Mouse (Mus musculus) forebrain, embryonic 15.5 days (tissue): Measurements from ENCODE around the gene Rpl11. TPM values are rescaled to one million over a fixed set of nuclear protein-coding genes. Genes with fewer than 3 reads are reported as not detected.
A peak's percentile ranks its signal among the peaks of the same experiment; 100 is the strongest.

Experiments used
- ATAC-seq: fragments of 200-750 bp; cut with Nextera tagmentation; replicated peaks from 2 replicates; pipeline ENCODE4 v1.8.0; 2017; ENCODE audit warnings: mild to moderate bottlenecking, moderate TSS enrichment, moderate library complexity
- H3K27ac ChIP-seq: fragments of 300-500 bp; sonication (generic); replicated peaks from 2 replicates; pipeline ENCODE4 v1.5.1; 2015; ENCODE audit warnings: mild to moderate bottlenecking, inconsistent platforms
- H3K27me3 ChIP-seq: fragments of 300-500 bp; sonication (generic); 2 replicates; pipeline ENCODE4 v1.6.1; 2015; ENCODE audit warnings: inconsistent platforms
- H3K36me3 ChIP-seq: fragments of 300-500 bp; sonication (generic); 2 replicates; pipeline ENCODE4 v1.6.1; 2015; ENCODE audit warnings: mild to moderate bottlenecking, inconsistent platforms
- H3K4me1 ChIP-seq: fragments of 300-500 bp; sonication (generic); 2 replicates; pipeline ENCODE4 v1.6.1; 2015; ENCODE audit warnings: inconsistent platforms
- H3K4me2 ChIP-seq: fragments of 300-500 bp; sonication (generic); replicated peaks from 2 replicates; pipeline ENCODE4 v1.6.1; 2015; ENCODE audit warnings: mild to moderate bottlenecking, inconsistent platforms
- H3K4me3 ChIP-seq: fragments of 300-500 bp; sonication (generic); 2 replicates; pipeline ENCODE4 v1.5.1; 2015; ENCODE audit warnings: mild to moderate bottlenecking, inconsistent platforms
- H3K9ac ChIP-seq: fragments of 300-500 bp; sonication (generic); replicated peaks from 2 replicates; pipeline ENCODE4 v1.6.1; 2015; ENCODE audit warnings: mild to moderate bottlenecking, inconsistent platforms
- H3K9me3 ChIP-seq: fragments of 300-500 bp; sonication (generic); 2 replicates; pipeline ENCODE4 v1.6.1; 2016; ENCODE audit warnings: inconsistent platforms
- WGBS: fragments of 180-500 bp; shearing (Covaris S2); methylation state at CpG from one replicate; pipeline ENCODE4 v1.1.7; 2015; ENCODE audit warnings: mixed read lengths; 5-methylcytosine and 5-hydroxymethylcytosine counted together
- polyA plus RNA-seq: library from polyadenylated mRNA; unstranded; fragments of >200 nt; fragmentation: Nextera tagmentation; extraction: Ambion mirVana; gene quantifications from 2 replicates; pipeline ENCODE4 v1.2.1, GENCODE M21; 2015

Rpl11 gene
- polyA plus RNA-seq, 1 experiment from 2014 or later: 302 TPM

DNA sequence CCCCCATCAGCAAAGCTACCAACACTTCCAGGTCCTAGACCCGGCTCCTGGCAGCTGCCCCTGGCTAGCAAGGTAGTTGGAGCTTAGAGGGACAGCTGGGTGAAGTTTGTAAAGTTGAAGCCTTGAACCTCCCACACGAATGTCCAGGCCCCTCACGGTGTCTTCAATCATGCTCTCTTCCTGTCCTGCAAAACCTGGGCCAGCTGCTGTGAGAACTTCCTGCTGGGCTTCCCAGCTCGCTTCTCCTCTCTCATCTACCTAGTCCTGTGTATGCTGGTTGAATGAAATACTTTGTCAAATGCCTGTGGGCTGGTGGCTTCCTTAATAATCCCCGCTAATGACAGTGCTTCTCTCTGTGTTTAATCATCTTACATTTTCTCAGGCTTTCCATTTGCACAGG, 35.1 kb upstream of the Rpl11 start:
- no peaks in the 10 kb centered on the region for H3K36me3 ChIP-seq
- no peak for ATAC-seq
- no peak overlapping the region for H3K27ac ChIP-seq
- no peak overlapping the region for H3K9ac ChIP-seq
- H3K4me2 ChIP-seq: no peak overlapping the region
- H3K9me3 ChIP-seq: no peaks in the 10 kb centered on the region
- H3K4me3 ChIP-seq: no peak overlapping the region
- no peaks in the 10 kb centered on the region for H3K4me1 ChIP-seq
- no peaks in the 10 kb centered on the region for H3K27me3 ChIP-seq
- 81% methylated on average over 5 of the region's 5 CpGs for WGBS

DNA sequence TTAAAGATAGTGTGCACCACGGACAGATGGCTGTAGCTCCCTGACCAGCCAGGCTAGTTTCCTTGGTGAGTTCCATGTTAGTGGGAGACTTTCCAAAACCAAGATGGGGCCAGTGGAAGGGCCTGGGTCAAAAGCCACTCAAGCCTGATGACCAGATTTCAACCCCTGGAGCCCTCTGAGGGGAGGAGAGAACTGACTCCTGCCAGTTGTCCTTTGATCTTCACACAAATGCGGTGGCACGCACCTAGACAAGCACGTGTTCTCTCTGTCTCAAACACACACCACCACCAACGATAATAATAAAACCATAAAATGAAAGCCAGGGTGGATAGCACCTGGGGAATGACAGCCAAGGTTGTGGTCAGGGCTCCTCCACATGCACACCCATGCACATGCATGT, 34.0 kb upstream of the Rpl11 start:
- no peak overlapping the region for H3K27ac ChIP-seq
- H3K27me3 ChIP-seq: 0 out of 2 replicates have a peak, but pooled peaks cover under 1% of the 10 kb centered on the region
- WGBS: 96% methylated on average over 5 of the region's 5 CpGs
- no peak overlapping the region for H3K4me2 ChIP-seq
- no peaks in the 10 kb centered on the region for H3K9me3 ChIP-seq
- no peak for ATAC-seq
- H3K36me3 ChIP-seq: no peaks in the 10 kb centered on the region
- H3K4me3 ChIP-seq: no peak overlapping the region
- H3K9ac ChIP-seq: no peak overlapping the region
- no peaks in the 10 kb centered on the region for H3K4me1 ChIP-seq

DNA sequence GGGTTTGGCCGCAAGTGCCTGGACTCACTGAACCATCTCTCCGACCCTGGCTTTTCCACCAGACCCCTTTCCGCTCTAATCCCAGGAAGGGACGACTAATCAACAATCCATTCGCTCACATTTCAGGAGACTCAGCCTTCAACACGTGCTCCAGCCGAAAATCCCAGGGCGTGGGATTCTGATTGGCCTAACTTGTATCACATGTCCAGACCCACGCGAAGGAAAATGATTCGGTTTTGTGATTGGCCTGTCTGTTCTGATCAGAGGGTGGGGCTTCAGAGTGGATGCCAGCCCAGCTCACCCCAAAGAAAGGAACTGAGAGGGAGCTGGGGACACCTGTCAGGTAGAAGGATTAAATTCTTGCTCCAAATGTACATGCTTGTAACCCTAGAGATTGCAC, 31.6 kb upstream of the Rpl11 start:
- Histone ChIP-seq H3K4me3 (no peak overlapping the region), H3K9ac (no peak overlapping the region), H3K36me3 (no peaks in the 10 kb centered on the region), H3K27me3 (peaks cover 18% of the 10 kb centered on the region), H3K27ac (no peak overlapping the region), H3K4me2 (no peak overlapping the region), H3K4me1 (peaks cover 7% of the 10 kb centered on the region), H3K9me3 (no peaks in the 10 kb centered on the region)
- ATAC-seq: no peak
- 93% methylated on average over 11 of the region's 11 CpGs for WGBS

DNA sequence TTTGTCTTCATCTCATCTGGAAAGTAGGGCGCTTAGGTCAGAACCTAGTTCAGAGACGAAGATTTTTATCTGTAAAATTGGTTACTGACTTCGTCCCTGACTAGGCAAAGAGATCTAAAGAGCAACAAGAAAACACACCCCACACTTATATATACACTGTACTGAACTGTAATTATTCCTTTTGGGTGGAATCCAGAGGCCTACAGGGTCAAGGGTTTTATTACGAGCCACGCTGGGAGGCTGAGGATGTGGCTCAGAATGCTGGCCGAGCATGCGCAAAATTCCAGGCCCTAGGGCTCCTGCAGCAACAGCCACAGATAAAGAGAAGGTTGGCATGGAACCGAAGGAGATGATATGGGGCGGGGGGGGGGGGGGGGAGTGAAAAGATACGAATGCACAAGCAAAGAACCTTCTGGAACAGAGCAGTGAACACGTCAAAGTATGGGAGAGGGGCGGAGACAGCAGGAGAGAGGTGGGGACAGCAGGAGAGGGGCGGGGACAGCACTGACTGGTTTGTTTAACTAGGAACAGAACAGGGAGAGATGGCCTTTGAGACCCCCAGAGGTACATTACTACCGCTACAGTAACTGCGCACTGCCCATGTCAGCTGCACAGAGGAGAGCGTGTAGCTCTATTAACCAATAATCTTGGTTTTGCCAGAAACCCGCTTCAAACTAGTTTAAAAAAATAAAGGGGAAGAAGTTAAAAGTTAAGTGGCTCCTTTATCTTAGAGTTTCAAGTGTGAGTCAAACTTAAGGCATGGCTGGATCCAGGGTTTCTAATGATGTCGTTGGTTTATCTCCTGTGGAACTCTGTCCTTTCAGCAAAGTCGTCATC, 30.3 kb upstream of the Rpl11 start:
- no peaks in the 10 kb centered on the region for H3K36me3 ChIP-seq
- H3K4me3 ChIP-seq: no peak overlapping the region
- WGBS: 81% methylated on average over 19 of the region's 19 CpGs
- no peak overlapping the region for H3K9ac ChIP-seq
- H3K4me2 ChIP-seq: no peak overlapping the region
- H3K27ac ChIP-seq: no peak overlapping the region
- peaks cover 18% of the 10 kb centered on the region for H3K27me3 ChIP-seq
- ATAC-seq: no peak
- no peaks in the 10 kb centered on the region for H3K9me3 ChIP-seq
- peaks cover 7% of the 10 kb centered on the region for H3K4me1 ChIP-seq

DNA sequence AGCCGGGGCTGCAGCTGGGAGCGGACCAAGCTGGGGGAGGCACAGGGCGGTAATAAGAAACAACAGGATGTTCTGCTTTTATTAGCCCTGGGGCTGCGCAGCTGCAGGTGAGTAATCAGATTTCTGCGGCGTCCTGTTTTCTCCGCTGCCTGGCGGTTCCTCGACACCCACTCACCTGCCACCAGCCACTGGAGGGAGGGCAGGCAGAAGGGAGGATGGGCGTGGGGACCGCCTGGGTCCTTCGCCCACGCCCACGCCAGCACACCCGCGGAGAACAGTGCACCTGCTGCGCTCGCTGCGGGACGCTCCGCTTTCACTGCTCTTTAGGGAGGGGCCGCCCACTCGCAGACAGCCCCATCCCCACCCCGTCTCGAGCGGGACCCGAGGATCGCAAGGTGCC, 28.5 kb upstream of the Rpl11 start:
- no peak for ATAC-seq
- H3K4me3 ChIP-seq: peak overlapping the region; percentile 27
- 7% methylated on average over 28 of the region's 28 CpGs for WGBS
- no peaks in the 10 kb centered on the region for H3K9me3 ChIP-seq
- no peak overlapping the region for H3K27ac ChIP-seq
- peaks cover 18% of the 10 kb centered on the region for H3K27me3 ChIP-seq
- H3K36me3 ChIP-seq: no peaks in the 10 kb centered on the region
- peaks cover 7% of the 10 kb centered on the region for H3K4me1 ChIP-seq
- 0 out of 2 replicates have a peak overlapping the region, but pooled peaks have one; percentile 9 for H3K9ac ChIP-seq
- peak overlapping the region; percentile 43 for H3K4me2 ChIP-seq

DNA sequence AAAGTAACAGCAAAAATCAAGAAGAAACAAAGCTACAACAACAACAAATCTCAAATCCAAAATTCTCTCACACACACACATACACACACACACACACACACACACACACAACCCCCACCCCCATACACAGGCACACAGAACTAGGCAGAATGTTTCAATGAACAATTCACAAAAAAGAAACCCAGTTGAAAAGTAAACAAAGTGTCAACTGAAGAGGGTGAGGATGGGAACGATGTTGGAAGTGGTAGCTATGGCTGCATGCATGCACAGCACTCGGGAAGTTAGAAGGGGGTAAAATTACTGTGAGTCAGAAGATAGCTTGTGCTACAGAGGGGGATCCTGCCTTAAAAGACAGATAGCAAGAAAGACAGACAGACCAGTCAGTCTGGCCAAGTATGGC, 25.4 kb upstream of the Rpl11 start:
- no peak overlapping the region for H3K4me3 ChIP-seq
- H3K4me1 ChIP-seq: peaks cover 7% of the 10 kb centered on the region
- H3K27ac ChIP-seq: no peak overlapping the region
- H3K9me3 ChIP-seq: no peaks in the 10 kb centered on the region
- no peak for ATAC-seq
- H3K9ac ChIP-seq: no peak overlapping the region
- WGBS: 68% methylated on average over 2 of the region's 2 CpGs
- peaks cover 18% of the 10 kb centered on the region for H3K27me3 ChIP-seq
- H3K4me2 ChIP-seq: no peak overlapping the region
- H3K36me3 ChIP-seq: no peaks in the 10 kb centered on the region

DNA sequence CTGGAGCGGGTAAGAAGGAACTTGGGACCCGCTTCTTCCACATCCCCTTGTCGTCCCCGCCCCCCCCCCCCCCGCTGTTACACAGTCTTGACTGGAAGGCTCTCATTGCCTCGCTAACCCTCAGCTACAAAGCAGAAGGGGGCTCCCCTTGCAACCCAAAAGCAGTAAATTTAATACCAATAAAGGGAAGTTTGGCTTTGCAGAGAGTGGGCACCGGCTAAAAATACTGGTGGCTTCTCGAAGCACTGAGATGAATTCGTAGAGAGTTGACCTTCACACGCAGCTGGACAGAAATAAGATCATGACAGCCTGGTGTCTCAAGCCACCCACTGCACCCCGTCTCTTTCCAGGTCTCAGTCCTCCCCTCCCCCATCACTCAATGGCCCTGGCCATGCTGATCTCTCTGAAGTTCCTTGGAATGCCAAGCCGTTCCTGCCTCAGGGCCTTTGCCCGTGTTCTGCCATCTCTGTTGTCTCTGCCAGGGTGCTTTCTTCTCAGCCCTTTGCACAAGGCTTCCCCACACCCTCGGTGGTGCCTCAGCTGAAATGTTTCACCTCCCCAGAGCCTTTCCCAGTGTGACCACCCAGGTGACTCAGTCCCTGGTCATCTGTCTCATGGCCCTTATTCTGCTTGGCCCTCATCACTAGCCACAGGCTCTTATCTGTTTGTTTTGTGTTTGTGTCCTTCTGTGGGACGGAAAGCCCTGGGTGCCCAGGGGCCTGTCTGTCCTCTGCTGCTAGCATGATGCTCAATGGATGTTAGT, 23.7 kb upstream of the Rpl11 start:
- peaks cover 7% of the 10 kb centered on the region for H3K4me1 ChIP-seq
- H3K9ac ChIP-seq: no peak overlapping the region
- no peaks in the 10 kb centered on the region for H3K36me3 ChIP-seq
- H3K4me3 ChIP-seq: no peak overlapping the region
- no peak overlapping the region for H3K4me2 ChIP-seq
- no peak for ATAC-seq
- no peaks in the 10 kb centered on the region for H3K9me3 ChIP-seq
- 73% methylated on average over 15 of the region's 15 CpGs for WGBS
- peaks cover 15% of the 10 kb centered on the region for H3K27me3 ChIP-seq
- no peak overlapping the region for H3K27ac ChIP-seq

DNA sequence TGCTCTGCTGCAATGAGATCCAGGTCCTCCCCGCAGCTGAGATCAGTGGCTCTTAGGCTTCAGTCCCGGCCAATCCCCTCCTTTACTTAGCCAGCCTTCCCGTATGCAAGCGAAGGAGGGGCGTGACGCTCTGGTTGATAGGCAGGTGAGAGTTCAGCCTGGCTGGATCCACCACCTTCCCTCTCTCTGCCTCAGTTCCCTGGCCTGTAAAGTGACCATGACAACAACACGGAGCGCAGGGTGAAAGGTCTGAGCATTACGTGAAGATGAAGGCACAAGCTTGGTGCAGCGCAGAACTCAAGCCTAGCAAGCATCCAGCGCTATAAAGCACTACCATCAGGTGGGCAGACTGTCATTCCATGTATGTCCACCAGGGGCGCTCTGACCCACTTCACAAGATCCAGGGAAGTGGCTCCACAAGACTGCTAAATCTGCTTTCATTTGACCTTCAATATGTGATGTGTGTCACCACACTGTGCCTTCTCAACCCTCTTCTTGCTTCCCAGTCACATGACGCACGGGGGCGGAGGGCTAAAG, 18.0 kb upstream of the Rpl11 start:
- peaks cover 8% of the 10 kb centered on the region; the same call in 1 of the 2 replicates for H3K4me1 ChIP-seq
- H3K27ac ChIP-seq: no peak overlapping the region
- no peaks in the 10 kb centered on the region for H3K36me3 ChIP-seq
- no peaks in the 10 kb centered on the region for H3K27me3 ChIP-seq
- 0 out of 2 replicates have a peak, but pooled peaks have one; percentile 26 for ATAC-seq
- no peak overlapping the region for H3K4me3 ChIP-seq
- no peak overlapping the region for H3K4me2 ChIP-seq
- no peaks in the 10 kb centered on the region for H3K9me3 ChIP-seq
- no peak overlapping the region for H3K9ac ChIP-seq
- WGBS: 4% methylated on average over 15 of the region's 15 CpGs

DNA sequence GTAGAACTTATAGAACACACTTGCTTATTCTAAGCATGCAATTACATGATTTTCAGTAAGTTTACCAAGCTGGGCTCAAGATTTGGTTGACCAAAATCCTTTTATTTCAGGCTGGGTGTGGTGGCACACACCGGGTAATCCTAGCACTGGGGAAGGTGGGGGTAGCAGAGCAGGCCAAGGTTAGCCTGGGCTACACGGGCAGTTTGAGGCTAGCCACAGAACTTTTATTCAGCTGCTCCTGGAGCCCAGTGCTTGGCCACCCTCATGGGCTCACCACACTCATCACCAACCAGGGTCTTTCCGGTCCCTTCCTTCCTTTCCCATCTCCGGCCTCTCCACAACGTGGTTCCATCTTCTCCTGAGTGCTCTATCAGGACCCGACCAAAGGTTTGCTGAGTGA, 17.4 kb upstream of the Rpl11 start:
- H3K9ac ChIP-seq: no peak overlapping the region

DNA sequence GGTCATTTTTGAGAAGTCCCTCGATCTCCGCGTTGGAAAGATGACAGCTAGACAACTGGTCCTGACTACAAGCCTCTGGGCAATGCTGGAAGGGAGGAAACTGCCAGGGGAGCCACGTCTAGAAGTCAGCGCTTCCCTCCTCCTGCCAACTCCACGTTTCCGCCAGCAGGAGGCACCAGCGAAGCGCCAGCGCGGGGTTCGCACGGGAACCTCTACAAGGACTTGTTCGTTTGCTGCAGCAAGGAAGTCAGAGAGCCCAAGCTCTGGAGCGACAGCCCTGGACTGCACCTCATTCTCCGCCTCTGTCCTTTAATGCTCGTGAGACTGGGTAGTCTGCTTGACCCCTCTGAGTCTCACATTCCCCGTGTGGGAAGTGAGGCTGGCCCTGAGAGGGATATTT, 16.7 kb upstream of the Rpl11 start:
- peak; percentile 64 for ATAC-seq
- WGBS: 1% methylated on average over 18 of the region's 18 CpGs

More for the DNA sequence above, 17.4 kb upstream of the Rpl11 start:
- Histone ChIP-seq H3K4me2 (no peak overlapping the region), H3K9me3 (no peaks in the 10 kb centered on the region), H3K27me3 (no peaks in the 10 kb centered on the region), H3K4me3 (no peak overlapping the region), H3K4me1 (peaks cover 8% of the 10 kb centered on the region; the same call in 1 of the 2 replicates), H3K27ac (no peak overlapping the region), H3K36me3 (no peaks in the 10 kb centered on the region)
- WGBS: 66% methylated on average over 6 of the region's 6 CpGs
- ATAC-seq: no peak

DNA sequence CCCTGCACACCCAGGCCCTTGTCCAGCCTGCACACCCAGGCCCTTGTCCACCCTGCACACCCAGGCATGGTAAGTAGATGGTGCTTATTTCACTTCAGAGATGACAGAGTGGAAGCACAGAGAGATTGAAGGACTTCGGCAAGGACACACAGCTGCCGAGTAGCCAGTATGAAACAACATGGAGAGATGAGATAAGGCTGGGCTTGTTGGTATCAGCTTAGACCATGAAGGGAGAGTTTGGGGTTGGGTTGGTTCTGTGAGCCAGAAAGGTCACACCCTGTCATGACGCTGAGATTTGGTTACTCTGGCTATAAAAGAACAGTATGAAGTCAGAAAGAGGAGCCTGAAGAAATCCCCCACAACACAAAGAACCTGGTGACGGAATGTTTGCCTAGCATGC, 16.1 kb upstream of the Rpl11 start:
- Histone ChIP-seq H3K27me3 (no peaks in the 10 kb centered on the region), H3K27ac (no peak overlapping the region), H3K4me1 (peaks cover 8% of the 10 kb centered on the region; the same call in 1 of the 2 replicates), H3K4me3 (no peak overlapping the region), H3K9ac (no peak overlapping the region), H3K4me2 (no peak overlapping the region), H3K36me3 (no peaks in the 10 kb centered on the region), H3K9me3 (no peaks in the 10 kb centered on the region)
- 72% methylated on average over 4 of the region's 4 CpGs for WGBS
- no peak for ATAC-seq

More for the DNA sequence above, 16.7 kb upstream of the Rpl11 start:
- H3K27me3 ChIP-seq: no peaks in the 10 kb centered on the region
- H3K9me3 ChIP-seq: no peaks in the 10 kb centered on the region
- H3K4me2 ChIP-seq: no peak overlapping the region
- H3K36me3 ChIP-seq: no peaks in the 10 kb centered on the region
- H3K4me1 ChIP-seq: peaks cover 8% of the 10 kb centered on the region; the same call in 1 of the 2 replicates
- H3K27ac ChIP-seq: no peak overlapping the region
- no peak overlapping the region for H3K4me3 ChIP-seq
- no peak overlapping the region for H3K9ac ChIP-seq

DNA sequence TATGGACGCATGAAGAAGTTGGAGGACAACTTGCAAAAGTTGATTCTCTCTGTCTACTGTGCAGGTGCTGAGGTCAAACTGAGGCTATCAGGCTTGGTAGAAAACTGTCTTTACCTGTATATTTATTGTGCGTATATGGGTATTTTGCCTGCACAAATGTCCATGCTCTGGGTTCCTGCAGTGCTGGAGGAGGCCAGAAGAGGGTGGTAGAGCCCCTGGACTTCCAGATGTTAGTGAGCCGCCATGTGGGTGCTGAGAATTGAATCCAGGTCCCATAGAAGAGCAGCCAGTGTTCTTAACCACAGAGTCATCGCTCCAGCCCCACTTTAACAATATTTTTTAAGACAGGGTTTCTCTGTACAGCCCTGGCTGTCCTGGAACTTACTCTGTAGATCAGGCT, 9.9 kb upstream of the Rpl11 start:
- WGBS: 94% methylated on average over 4 of the region's 4 CpGs
- no peak overlapping the region for H3K9ac ChIP-seq
- no peaks in the 10 kb centered on the region for H3K4me1 ChIP-seq
- H3K27me3 ChIP-seq: no peaks in the 10 kb centered on the region
- no peaks in the 10 kb centered on the region for H3K9me3 ChIP-seq
- no peak overlapping the region for H3K4me3 ChIP-seq
- H3K27ac ChIP-seq: no peak overlapping the region
- H3K36me3 ChIP-seq: no peaks in the 10 kb centered on the region
- ATAC-seq: no peak
- H3K4me2 ChIP-seq: no peak overlapping the region
